Mouse (Mus musculus): ENCODE data around the gene Tnrc6c.

Gene Tnrc6c

GRCm38 (mm10) chr11:117676649-117677048 is 22.6 kb downstream of the Tnrc6c start:
- DNase-seq (ENCODE audit: low read depth, low spot score), result no peak

- DNase-seq (ENCODE audit: low read depth, low spot score), result no peak
Measured at GRCm38 (mm10) chr11:117677111-117677510, 23.0 kb downstream of the Tnrc6c start.

GRCm38 (mm10) chr11:117677594-117677993 is 23.5 kb downstream of the Tnrc6c start:
- no peak for DNase-seq (ENCODE audit: low read depth, low spot score)

GRCm38 (mm10) chr11:117678155-117678554 is 24.1 kb downstream of the Tnrc6c start:
- no peak for DNase-seq (ENCODE audit: low read depth, low spot score)

- no peak for DNase-seq (ENCODE audit: low read depth, low spot score)
Measured at GRCm38 (mm10) chr11:117678740-117679139, 24.7 kb downstream of the Tnrc6c start.

- no peak for DNase-seq (ENCODE audit: low read depth, low spot score)
Measured at GRCm38 (mm10) chr11:117684640-117685039, 30.6 kb downstream of the Tnrc6c start.

GRCm38 (mm10) chr11:117685461-117685860 is 31.4 kb downstream of the Tnrc6c start:
- no peak for DNase-seq (ENCODE audit: low read depth, low spot score)

- no peak for DNase-seq (ENCODE audit: low read depth, low spot score)
Measured at GRCm38 (mm10) chr11:117686021-117686420, 31.9 kb downstream of the Tnrc6c start.

- no peak for DNase-seq (ENCODE audit: low read depth, low spot score)
Measured at GRCm38 (mm10) chr11:117688603-117689002, 34.5 kb downstream of the Tnrc6c start.

GRCm38 (mm10) chr11:117691311-117691710 is 37.2 kb downstream of the Tnrc6c start:
- no peak for DNase-seq (ENCODE audit: low read depth, low spot score)

GRCm38 (mm10) chr11:117694050-117694449 is 40.0 kb downstream of the Tnrc6c start:
- DNase-seq (ENCODE audit: low read depth, low spot score), result no peak

- no peak for DNase-seq (ENCODE audit: low read depth, low spot score)
Measured at GRCm38 (mm10) chr11:117696585-117696984, 42.5 kb downstream of the Tnrc6c start.

GRCm38 (mm10) chr11:117700871-117701270 is 46.8 kb downstream of the Tnrc6c start:
- no peak for DNase-seq (ENCODE audit: low read depth, low spot score)

GRCm38 (mm10) chr11:117706267-117706666 is 52.2 kb downstream of the Tnrc6c start:
- DNase-seq (ENCODE audit: low read depth, low spot score), result no peak

- no peak for DNase-seq (ENCODE audit: low read depth, low spot score)
Measured at GRCm38 (mm10) chr11:117707238-117707637, 53.1 kb downstream of the Tnrc6c start.

- DNase-seq (ENCODE audit: low read depth, low spot score), result peak; percentile 14
Measured at GRCm38 (mm10) chr11:117709308-117709707, 55.2 kb downstream of the Tnrc6c start.

- DNase-seq (ENCODE audit: low read depth, low spot score), result no peak
Measured at GRCm38 (mm10) chr11:117710815-117711294, 56.8 kb downstream of the Tnrc6c start.

GRCm38 (mm10) chr11:117712065-117712464 is 58.0 kb downstream of the Tnrc6c start:
- no peak for DNase-seq (ENCODE audit: low read depth, low spot score)

GRCm38 (mm10) chr11:117713375-117713774 is 59.3 kb downstream of the Tnrc6c start:
- no peak for DNase-seq (ENCODE audit: low read depth, low spot score)

- no peak for DNase-seq (ENCODE audit: low read depth, low spot score)
Measured at GRCm38 (mm10) chr11:117718838-117719237, 64.7 kb downstream of the Tnrc6c start.

GRCm38 (mm10) chr11:117724604-117725301 is 70.7 kb downstream of the Tnrc6c start:
- DNase-seq (ENCODE audit: low read depth, low spot score), result no peak

- no peak for DNase-seq (ENCODE audit: low read depth, low spot score)
Measured at GRCm38 (mm10) chr11:117727031-117727430, 72.9 kb downstream of the Tnrc6c start.

GRCm38 (mm10) chr11:117728245-117728644 is 74.2 kb downstream of the Tnrc6c start:
- DNase-seq (ENCODE audit: low read depth, low spot score), result no peak

GRCm38 (mm10) chr11:117728841-117729240 is 74.8 kb downstream of the Tnrc6c start:
- no peak for DNase-seq (ENCODE audit: low read depth, low spot score)
